Mouse (Mus musculus): ENCODE data around the gene Cd83.

Cd83 gene

DNA sequence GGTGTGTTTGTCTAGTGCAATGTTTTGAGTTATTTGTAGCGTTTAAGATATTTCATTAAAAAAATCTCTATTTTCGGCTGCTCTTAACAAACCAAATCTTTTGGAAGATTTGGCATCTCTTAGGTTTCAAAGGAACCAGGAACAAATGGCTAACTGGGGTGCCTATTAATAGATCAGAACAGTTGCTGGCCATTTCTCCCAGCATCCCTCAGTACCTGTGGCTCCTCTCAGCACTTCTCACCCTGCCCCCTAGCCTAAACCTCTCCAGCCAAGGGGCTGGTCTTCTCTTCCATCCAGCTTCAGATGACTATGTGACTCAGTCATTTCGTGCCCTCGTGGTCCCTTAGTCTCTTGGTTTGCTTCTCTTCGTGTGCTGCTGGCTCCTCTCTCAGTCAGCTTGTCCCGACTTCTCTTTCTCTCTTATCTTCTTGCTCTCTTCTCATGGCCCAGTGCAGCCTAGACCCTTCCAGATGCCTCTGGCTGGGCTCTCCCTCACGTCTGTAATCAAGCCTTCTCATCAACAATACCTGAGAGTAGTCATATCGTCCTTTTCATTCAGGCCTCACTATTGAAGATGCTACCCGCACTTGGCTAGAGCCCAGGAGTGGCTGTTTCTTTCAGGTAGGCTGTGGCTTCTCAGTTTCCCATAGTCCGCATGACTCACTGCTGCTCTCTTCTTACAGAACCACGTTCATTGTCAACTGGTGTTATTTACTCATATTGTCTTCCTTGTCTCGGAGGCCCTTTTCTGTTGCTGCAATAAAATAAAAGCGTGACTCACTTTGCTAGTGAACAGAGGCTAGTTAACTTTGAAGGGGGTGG, 9.8 kb upstream of the Cd83 start:
- DNase-seq, result no peak

DNA sequence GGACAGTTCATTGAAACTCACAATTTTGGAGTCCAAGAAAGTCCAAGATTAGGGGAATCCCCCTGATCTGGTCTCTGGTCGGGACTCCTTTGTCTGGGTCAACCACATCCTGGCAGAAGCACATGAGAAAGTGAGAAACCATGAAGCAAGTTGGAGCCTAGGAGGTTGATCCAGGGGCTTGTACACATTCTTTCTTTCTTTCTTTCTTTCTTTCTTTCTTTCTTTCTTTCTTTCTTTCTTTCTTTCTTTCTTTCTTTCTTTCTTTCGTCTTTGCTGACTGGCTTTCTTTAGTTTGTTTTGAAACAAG, 9.2 kb upstream of the Cd83 start:
- no peak for DNase-seq

DNA sequence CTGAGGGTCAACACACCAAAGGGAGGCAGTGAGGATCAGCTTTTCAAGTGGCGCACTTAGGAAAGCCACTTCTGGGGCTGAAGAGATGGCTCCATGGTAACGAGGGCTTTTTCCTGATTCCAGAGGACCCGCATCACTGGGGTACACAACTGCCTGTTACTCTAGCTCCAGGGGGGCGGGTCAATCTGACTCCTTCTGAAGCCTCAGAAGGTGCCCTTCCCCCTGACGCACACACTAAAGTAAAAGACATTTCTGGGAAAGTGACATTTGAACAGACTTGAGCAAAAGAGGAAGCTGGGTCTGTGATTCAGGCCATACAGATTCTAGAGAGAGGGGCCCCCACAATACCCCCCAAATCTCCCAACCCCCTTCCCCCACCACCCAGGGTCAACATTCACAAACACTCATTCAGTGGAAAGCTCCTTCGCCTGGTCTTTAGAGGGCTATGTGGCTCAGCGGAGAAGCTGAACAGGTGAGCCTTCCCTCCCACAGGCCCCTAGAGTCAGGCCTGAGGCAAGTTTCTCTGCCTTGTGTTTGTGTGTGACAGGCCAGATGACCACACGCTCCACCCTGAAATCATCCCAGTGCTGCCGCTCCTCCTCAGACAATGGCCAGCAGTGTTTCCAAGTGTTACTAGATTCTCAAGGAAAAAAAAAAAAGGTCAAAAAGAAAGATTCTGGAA, 7.1 kb upstream of the Cd83 start:
- no peak for DNase-seq

DNA sequence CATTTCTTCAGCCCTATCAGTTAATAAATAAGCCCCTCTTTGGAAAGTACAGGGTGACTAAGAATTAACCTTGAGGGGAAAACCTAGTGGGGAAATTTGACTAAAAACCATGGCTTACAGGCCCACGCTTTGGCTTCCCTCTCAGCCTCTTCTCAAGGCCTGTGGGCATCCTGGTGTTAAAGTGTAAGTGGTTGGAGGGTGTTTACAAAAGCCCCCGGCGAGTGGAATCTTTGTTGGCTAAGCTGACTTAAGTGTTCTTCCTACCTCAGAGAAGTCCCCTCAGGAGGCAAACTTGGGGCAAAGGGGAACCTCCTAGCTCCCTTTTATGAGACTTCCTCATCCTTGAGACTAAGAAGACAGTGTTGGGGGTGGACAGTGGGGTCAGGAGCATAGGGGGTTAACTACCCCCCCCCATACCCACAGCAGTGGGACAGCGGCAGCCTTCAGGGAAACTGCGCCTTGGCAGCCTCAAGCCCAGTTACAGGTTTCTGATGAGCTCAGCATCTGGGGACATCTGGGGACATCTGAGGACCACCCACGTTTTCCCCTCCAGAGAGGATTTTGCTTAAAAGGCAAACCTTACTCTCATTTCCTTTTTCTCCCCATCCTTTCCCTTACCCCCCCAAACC, 6.4 kb upstream of the Cd83 start:
- DNase-seq, result no peak

DNA sequence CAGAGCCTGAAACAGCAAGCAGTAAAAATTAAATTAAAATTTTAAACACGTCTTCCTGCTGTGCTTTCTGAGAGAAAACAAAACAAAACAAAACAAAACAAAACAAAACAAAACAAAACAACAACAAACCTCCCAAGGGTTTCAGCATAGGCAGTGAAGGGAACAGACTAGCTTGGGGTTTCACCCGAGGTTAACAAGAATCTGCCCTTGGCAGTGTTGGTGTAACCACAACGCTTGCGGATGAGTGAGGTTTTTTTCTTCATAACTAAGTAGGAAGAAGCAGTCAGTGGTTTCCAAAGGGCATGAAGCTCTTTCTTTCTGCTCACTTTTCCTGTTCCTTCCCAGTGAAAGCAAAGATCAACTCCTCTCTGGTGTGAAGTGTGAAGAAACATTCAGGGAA, 5.6 kb upstream of the Cd83 start:
- DNase-seq, result no peak

DNA sequence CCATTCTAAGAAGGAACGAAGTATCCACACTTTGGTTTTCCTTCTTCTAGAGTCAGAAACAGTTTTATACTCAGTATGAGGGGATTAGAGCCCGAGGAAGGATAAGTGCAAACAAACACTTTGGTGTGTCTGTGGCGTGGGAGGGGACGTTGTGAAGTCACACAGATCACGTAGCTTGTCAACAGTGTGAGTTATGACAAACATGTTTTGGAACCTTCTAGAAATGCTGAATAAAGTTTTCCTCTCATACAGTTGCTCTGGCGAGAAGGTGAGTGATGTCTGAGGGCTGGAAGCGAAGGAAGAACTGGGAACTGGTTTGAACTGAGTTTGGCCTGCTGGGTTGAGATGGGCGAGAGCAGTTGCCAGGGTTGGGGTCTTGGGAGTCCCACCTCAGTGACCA, 4.5 kb upstream of the Cd83 start:
- DNase-seq, result no peak

DNA sequence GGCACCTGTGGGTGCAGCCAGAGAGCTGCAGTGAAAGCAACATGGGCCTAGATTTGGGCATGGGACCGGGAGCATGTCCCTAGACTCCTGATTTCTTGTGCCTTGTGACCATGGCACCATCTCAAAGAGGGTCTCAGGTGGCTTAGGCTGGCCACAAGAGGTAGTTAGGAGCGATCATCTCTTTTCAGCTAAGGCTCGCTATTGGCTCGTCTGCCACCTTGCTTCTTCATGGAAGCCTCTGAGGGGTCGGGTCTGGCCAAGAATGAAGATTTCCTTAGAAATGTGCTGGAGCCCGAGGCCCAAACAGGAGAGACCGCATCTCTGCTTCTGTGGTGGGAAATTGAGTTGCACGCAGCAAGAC, 1.1 kb downstream of the Cd83 start:
- DNase-seq, result no peak

DNA sequence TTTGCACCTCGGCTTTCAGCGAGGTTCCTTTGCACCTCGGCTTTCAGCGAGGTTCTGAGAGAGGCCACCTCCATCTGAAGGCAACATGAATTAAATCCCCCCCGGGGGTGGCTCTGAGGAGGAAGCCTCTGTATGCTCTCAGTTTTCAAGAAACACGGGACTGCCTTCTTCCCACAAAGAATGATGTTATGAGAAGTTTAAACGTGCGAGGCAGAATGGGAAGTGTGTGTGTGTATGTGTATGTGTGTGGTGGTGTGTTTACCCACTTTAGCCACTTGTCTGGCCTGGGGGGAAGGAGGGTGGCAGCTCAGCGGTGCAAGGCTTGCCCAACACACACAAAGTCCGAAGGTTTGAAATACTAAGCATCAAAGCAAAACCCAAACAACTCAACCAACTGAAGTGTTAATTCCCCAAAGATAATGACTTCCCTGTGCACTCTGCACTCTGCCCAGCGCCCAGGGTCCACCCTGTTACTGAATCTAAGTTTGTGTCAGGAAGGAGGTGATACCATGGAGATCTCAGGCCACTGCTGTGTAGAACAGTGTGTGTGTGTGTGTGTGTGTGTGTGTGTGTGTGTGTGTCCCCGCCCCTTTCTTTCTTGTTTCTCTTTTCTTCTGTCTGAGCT, 1.7 kb downstream of the Cd83 start:
- peak; percentile 66 for DNase-seq

DNA sequence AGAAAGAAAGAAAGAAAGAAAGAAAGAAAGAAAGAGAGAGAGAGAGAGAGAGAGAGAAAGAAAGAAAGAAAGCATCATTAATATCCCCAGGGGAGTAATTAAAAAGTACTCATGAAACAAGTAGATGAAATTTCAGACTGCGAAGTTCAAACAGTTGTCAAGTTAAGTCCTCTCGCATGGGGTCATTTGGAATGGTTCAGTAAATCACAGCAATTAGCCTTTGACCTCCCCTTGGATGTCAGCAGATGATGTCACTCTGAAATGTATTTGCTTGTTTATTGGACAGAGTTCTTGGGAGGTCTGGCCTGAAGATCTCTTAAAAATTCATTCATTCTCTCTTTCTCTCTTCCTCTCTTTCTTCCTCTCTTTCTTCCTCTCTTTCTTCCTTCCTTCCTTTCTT, 2.7 kb downstream of the Cd83 start:
- DNase-seq, result peak; percentile 69

DNA sequence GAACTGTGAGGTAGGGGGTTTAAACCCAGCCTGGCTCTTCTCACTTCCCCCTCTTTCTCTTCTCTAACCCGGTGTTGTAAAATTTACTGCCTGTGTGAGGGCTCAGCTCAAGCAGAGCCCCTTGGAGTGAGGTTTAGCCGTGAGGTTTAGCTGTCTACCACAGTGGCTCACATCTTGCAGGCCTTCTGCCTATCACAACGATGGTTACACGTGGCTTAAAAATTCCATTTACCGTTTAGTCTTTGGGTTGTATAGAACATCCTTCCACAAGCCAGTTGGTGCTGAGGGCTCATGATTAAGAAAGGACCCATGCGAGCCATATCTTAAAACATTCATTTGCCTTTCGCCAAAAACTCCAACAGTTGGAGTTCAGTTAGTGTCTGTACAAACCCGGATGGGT, 3.5 kb downstream of the Cd83 start:
- no peak for DNase-seq

DNA sequence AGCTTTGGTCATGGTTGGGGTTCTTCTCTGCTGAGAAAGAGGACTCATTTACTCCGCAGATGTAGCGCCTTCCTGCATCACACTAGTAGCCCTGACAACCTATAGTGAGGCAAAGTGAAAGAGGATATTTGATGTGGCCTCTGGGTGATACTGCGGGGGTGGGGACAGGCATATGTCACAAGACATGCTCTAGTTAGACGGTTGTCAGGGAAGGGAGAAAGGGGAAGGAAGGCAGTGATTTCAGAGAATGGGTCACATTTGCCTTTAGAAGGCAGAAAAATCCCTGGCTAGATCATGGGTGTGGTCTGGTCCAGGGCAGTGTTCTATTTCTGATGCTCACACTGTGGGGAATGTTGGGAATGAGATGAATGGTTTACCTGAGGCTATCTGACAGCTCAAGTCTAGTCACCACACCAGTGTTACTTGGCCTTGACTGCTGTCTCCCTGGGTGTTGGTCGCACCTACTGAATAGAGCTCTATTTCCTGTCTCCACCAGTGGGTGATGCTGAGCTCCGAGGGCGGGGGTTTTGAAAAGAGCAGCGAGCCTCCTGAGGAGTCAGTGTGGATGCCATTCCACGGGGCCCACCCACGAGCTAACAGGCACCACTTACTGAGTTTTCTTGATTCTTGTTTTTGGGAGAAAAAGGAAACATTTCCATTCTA, 4.5 kb downstream of the Cd83 start:
- no peak for DNase-seq

DNA sequence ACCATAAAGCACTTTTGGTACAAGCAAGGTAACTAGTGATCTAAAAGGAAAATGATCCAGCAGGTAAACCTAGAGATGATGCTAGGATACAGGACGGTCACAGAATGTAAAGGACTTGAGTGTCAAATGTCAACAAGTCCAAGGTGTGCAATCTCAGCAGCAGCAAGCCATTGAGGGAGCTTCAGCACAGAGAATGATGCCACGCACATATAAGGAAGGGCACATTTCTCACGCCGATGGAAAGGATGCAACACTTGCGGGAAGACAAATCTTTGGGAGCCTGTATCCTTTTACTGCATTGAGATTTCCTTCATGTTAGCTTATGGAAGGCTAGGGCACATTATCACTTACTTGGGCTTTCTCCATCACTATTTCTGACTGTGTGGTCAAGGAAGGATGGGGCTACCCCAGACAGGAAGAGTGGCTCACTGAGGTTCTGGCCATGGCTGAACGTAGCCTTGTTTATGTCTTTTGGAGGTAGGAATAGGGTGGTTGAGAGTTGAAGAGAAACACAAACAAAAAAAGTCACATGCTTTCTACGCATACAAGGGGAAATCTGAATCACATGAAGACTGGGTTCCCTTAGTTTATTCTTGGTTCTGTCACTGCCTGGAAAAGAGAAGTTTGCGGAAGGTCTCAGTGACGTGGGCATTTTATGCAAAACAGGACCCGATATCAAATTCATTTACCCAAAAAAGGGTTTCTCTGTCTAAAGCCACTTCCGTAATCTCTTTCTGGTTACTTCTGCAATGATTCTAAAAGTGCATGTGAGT, 5.8 kb downstream of the Cd83 start:
- DNase-seq, result no peak

DNA sequence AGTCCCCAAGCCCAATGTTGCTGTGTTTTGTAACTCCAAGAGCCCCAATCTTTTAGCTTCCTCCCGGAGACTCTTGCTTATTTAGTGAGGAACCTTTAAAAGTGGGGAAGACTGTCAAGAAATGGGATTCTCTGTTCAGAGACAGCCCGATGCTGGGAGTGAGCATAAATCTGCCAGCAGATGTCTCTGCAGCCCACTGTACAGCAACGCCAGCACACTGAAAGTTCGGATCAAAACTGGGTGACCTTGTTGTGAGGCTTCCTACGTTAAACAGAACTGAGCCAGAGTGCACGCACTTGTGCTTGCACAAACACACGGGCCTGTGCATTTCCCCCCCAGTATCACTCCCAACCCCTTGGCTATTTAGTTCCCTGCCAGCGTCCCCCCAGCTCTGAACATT, 10.8 kb downstream of the Cd83 start:
- peak; percentile 68 for DNase-seq

DNA sequence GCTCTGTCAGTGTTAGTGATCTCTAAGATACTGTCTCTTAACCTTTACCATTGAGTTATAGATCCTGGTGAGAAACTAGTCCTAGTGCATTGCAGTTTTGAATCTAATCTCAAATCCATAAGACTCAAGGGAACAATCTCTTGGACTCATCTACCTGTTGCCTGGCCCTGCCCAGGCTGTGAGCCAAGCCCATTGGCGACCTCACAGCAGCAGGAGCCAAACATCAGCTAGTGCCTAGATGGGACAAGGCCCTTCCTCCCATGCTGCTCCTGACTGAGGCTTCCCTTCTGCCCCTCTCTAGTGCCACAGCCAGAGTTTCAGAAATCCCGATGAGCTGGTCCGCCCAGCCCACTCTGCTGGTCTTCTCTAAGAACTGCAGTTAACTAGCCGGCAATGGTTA, 14.1 kb downstream of the Cd83 start:
- no peak for DNase-seq

DNA sequence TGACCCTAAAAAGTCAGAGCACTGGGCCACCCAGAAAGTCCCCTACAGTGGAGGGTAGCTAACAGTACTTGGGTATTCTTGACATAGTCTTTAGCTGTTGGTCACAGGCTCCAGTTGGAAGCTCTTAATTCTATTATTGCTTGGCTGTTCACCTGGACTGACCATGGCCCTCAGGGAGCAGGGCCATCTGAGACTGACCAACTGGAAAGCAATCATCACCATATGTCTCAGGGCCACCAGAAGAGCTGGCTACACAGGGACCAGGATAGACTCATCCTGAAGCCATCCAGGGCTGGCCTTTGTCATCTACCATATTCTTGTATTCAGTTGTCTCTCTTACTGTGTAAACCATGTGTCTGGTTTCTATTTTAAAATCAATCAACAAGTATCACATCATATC, 15.6 kb downstream of the Cd83 start:
- DNase-seq, result no peak

DNA sequence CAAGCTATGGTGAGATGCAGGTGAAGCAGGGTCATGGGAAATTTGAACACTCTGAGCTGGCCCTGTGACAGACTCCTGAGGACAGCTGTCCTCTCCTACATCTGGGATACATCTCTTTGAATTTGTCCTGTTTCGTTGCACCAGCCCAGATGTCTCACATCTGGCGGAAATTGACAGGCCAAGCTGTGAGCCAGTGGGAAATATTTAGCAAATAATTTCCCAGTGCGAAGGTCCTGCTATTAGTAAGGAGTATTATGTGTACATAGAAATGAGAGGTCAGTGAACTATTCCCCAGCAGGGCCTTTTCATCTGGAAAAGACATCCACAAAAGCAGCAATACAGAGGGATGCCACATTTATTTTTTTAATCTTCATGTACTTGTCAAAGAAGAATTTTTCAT, 17.4 kb downstream of the Cd83 start:
- peak; percentile 43 for DNase-seq

DNA sequence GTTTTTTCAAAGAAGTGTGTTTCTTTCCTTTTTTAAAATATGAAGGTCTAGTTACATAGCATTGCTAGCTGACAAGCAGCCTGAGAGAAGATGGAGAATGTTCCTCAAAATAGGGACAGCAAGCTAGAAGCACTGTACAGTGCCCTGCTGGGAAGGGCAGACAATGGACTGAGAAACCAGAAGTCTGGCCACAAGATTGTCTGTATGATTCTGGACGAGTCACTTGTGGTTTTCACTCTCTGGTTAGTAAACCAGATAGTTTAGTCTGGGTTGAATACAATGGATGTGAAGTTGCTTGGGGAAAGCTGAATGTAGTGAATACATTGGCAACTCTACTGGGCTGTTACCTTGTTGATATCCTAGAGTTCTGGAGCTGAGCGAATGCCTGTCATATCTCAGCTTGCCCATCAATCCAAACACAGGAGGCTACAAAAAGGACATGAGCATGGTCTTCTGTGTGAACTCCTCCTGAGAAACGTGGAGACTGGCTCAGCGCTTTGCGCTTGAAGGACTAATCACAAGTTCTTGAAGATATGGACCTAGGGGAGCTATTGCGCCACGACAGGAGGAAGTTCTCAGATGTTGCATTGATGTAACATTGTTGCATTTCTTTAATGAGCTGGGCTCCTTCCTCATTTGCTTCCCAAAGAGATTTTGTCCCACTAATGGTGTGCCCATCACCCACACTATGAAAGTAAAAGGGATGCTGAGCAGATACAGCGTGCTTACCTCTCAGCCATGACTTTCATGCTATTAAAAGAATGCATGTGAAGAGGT, 18.0 kb downstream of the Cd83 start:
- DNase-seq, result no peak

DNA sequence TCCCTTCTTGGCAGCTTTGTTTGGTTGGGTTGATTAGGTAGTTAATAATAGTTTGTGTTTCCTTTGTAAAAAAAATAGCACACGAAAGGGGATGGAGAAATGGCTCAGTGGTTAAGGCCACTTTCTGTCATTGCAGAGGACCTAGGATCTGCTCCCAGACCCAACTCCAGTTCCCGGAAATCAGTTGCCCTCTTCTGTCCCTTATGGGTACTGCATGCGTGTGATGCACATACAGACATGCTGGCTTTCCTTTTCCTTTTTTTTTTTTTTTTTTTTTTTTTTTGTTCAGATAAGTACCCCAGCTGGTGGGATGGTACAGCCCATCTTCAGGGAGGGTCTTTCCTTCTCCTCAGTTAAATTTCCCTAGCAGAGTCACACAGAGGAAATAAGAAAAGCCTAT, 20.1 kb downstream of the Cd83 start:
- no peak for DNase-seq

DNA sequence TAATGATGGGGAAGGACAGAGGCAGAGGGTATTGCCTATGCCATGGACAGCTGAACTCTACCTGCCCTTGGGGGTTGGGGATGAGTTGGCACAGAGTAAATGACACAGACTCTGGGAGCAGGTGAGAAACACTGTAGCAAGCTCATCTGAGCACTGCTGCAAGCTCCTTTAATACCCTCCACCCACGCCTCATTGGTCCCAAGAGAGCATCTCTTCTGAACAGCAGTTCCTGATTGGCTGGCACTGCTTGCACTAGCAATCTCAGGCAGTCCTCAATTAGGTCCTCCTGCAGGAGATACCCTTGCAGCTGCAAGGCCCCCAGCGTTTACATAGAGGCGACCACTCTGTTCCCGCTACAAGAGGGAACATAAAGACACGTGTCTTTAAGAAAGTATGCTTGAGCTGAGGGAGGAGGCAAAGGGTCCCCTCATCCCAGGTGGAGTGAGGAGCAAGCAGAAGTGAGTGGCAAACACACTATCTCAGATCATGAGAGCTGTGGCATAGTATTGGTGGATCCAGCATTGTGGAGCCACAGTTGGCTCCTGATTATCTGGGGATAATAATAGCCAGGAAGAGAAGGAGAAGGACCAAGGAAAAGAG, 20.7 kb downstream of the Cd83 start:
- DNase-seq, result no peak

DNA sequence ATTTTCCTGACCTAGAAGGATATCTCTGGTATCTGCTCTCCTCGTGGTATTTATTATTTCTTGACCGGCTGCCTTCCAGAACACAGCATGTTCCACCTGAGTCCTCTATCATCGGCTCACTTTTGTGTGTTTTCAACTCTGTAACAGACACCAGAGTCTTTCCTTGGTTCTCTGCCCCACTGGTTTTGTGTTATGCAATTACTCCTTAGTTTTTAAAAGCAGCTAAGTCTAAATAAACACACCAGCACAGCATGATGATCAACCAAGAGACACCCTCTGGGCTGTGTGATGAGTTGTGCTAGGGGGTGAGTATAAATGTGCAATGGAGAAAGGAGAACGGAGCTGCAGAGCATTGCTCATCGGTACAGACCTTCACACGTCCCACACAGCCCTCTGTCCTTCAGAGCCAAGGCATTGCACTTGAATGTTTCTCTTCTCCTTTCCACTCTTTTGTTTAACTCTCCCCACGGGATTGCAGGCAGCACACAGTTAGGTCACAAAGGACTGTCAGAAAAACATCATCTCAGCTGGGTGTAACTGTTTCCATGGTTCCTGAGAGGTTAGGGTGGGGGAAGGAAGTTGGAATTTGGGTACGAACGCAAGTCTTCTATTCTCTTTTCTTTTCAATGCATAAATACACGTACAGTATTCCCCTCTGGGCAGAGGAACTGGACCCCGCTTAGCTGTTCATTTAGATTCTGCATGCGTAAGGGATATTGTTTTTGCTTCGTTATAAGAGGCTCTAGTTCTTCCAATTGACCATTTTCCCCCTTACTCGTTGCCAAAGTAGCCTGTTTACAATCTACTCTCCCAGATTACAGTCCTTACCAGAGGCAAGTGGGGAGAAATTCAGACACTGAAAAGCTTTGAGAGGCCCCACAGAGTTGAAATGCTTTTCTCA, 22.0 kb downstream of the Cd83 start:
- DNase-seq, result no peak
